Mouse (Mus musculus) CH12.LX (cell line): ENCODE results near the gene Rasa3. TPM values are rescaled to one million over a fixed set of nuclear protein-coding genes. Genes with fewer than 3 reads are reported as not detected.

Source experiments
- DNase-seq: peaks from one replicate; pipeline ENCODE4 v3.0.0-alpha.2; 2013; ENCODE audit errors: extremely low read depth
- H3K27ac ChIP-seq: 2 replicates; pipeline ENCODE4 v1.5.1; 2012; ENCODE audit warnings: low read depth, mild to moderate bottlenecking, control low read depth, moderate library complexity; ENCODE audit not compliant: insufficient read depth
- H3K27me3 ChIP-seq: replicated peaks from 2 replicates; pipeline ENCODE3; 2012; ENCODE audit warnings: inconsistent platforms
- H3K36me3 ChIP-seq, 2 experiments: replicated peaks in 1 of 2; 2 replicates each; pipeline versions ENCODE3 to v1.6.1; 2012; ENCODE audit warnings: inconsistent platforms in 1 of 2, low read length in 1 of 2, mild to moderate bottlenecking in 1 of 2, mixed read lengths in 1 of 2, moderate library complexity in 1 of 2; ENCODE audit not compliant: control insufficient read depth in 1 of 2, insufficient read depth in 1 of 2
- H3K4me1 ChIP-seq, 2 experiments: 2 replicates each; pipeline ENCODE4 v1.6.1; 2012; ENCODE audit warnings: inconsistent platforms in 1 of 2, moderate library complexity in 1 of 2; ENCODE audit not compliant: insufficient read depth in 2 of 2, control insufficient read depth in 1 of 2
- H3K4me2 ChIP-seq: 2 replicates; pipeline ENCODE4 v1.6.1; 2012; ENCODE audit warnings: low read depth, mild to moderate bottlenecking, control low read depth; ENCODE audit not compliant: poor library complexity, insufficient read depth, severe bottlenecking
- H3K4me3 ChIP-seq, 3 experiments: fragments of 150-350 bp in 1 of 3; sonication (generic) in 1 of 3; replicated peaks in 1 of 3; 2 replicates each; pipeline versions ENCODE3 to v1.5.1; 2011 to 2012; ENCODE audit warnings: low read depth in 2 of 3, low read length in 2 of 3, mild to moderate bottlenecking in 2 of 3, moderate library complexity in 2 of 3, control low read depth in 1 of 3, improper control_type of control experiment in 1 of 3, inconsistent platforms in 1 of 3, mixed read lengths in 1 of 3; ENCODE audit not compliant: poor library complexity in 1 of 3
- H3K79me2 ChIP-seq: replicated peaks from 2 replicates; pipeline ENCODE4 v1.6.1; 2012; ENCODE audit warnings: mild to moderate bottlenecking, moderate library complexity; ENCODE audit not compliant: control insufficient read depth, poor library complexity, insufficient read depth, severe bottlenecking; ENCODE audit errors: extremely low read depth
- H3K9ac ChIP-seq: 2 replicates; pipeline ENCODE4 v1.6.1; 2012; ENCODE audit warnings: low read depth, mild to moderate bottlenecking, control low read depth, moderate library complexity; ENCODE audit not compliant: insufficient read depth
- H3K9me3 ChIP-seq: replicated peaks from 2 replicates; pipeline ENCODE3; 2012; ENCODE audit warnings: low read length, inconsistent platforms, mixed read lengths
- BHLHE40 ChIP-seq: IDR thresholded peaks from 2 replicates; pipeline ENCODE4 v1.6.1; 2011; ENCODE audit warnings: mild to moderate bottlenecking, low read depth, low read length, improper control_type of control experiment
- CHD1 ChIP-seq: IDR thresholded peaks from 2 replicates; pipeline ENCODE4 v1.6.1; 2012; ENCODE audit warnings: low read depth, low read length, improper control_type of control experiment, inconsistent platforms
- ETS1 ChIP-seq: conservative IDR thresholded peaks from 2 replicates; pipeline ENCODE4 v1.6.1; 2012; ENCODE audit warnings: low read depth, mild to moderate bottlenecking, inconsistent platforms, low read length, improper control_type of control experiment, moderate library complexity
- HCFC1 ChIP-seq: IDR thresholded peaks from 2 replicates; pipeline ENCODE4 v1.6.1; 2012; ENCODE audit warnings: low read depth, mild to moderate bottlenecking, inconsistent platforms, low read length, improper control_type of control experiment
- JUN ChIP-seq: IDR thresholded peaks from 2 replicates; pipeline ENCODE4 v1.6.1; 2011; ENCODE audit warnings: low read depth, mild to moderate bottlenecking, low read length, improper control_type of control experiment, moderate library complexity; ENCODE audit not compliant: insufficient read depth
- JUND ChIP-seq: conservative IDR thresholded peaks from 2 replicates; pipeline ENCODE4 v1.6.1; 2011; ENCODE audit warnings: low read depth, low read length, improper control_type of control experiment
- MEF2A ChIP-seq: IDR thresholded peaks from 2 replicates; pipeline ENCODE4 v1.6.1; 2014; ENCODE audit warnings: low read depth, mild to moderate bottlenecking, inconsistent platforms, low read length, improper control_type of control experiment, borderline replicate concordance
- MXI1 ChIP-seq: IDR thresholded peaks from 2 replicates; pipeline ENCODE4 v1.6.1; 2011; ENCODE audit warnings: mild to moderate bottlenecking, low read depth, low read length, improper control_type of control experiment
- NRF1 ChIP-seq: IDR thresholded peaks from 2 replicates; pipeline ENCODE4 v1.6.1; 2014; ENCODE audit warnings: low read depth, mild to moderate bottlenecking, inconsistent platforms, low read length, improper control_type of control experiment, moderate library complexity
- PAX5 ChIP-seq: IDR thresholded peaks from 2 replicates; pipeline ENCODE4 v1.6.1; 2012; ENCODE audit warnings: low read length, inconsistent platforms, mixed read lengths
- RAD21 ChIP-seq: IDR thresholded peaks from 2 replicates; pipeline ENCODE4 v1.6.1; 2011; ENCODE audit warnings: low read depth, mild to moderate bottlenecking, low read length, improper control_type of control experiment, moderate library complexity
- RCOR1 ChIP-seq: conservative IDR thresholded peaks from 2 replicates; pipeline ENCODE4 v1.6.1; 2012; ENCODE audit warnings: low read depth, mild to moderate bottlenecking, inconsistent platforms, low read length, improper control_type of control experiment
- SIN3A ChIP-seq: IDR thresholded peaks from 2 replicates; pipeline ENCODE4 v1.6.1; 2012; ENCODE audit warnings: low read length, improper control_type of control experiment, inconsistent platforms
- SMC3 ChIP-seq: IDR thresholded peaks from 2 replicates; pipeline ENCODE4 v1.6.1; 2011; ENCODE audit warnings: low read depth, low read length, improper control_type of control experiment
- TBP ChIP-seq: conservative IDR thresholded peaks from 2 replicates; pipeline ENCODE4 v1.6.1; 2011; ENCODE audit warnings: low read depth, low read length, improper control_type of control experiment
- TCF12 ChIP-seq: IDR thresholded peaks from 2 replicates; pipeline ENCODE4 v1.6.1; 2014; ENCODE audit warnings: low read depth, mild to moderate bottlenecking, inconsistent platforms, low read length, improper control_type of control experiment
- USF1 ChIP-seq: IDR thresholded peaks from 2 replicates; pipeline ENCODE4 v1.6.1; 2014; ENCODE audit warnings: low read depth, mild to moderate bottlenecking, inconsistent platforms, low read length, improper control_type of control experiment
- ZC3H11A ChIP-seq: IDR thresholded peaks from 2 replicates; pipeline ENCODE4 v1.6.1; 2012; ENCODE audit warnings: low read depth, mild to moderate bottlenecking, inconsistent platforms, low read length, improper control_type of control experiment
- ZKSCAN1 ChIP-seq: IDR thresholded peaks from 2 replicates; pipeline ENCODE4 v1.6.1; 2012; ENCODE audit warnings: low read depth, inconsistent platforms, low read length, improper control_type of control experiment, borderline replicate concordance
- ZMIZ1 ChIP-seq: IDR thresholded peaks from 2 replicates; pipeline ENCODE4 v1.6.1; 2012; ENCODE audit warnings: low read depth, mild to moderate bottlenecking, inconsistent platforms, low read length, improper control_type of control experiment
- ZNF384 ChIP-seq: IDR thresholded peaks from 2 replicates; pipeline ENCODE4 v1.6.1; 2012; ENCODE audit warnings: low read depth, low read length, improper control_type of control experiment, inconsistent platforms
- dilution Hi-C: fragments of 300-500 bp; cut with MboI; formaldehyde crosslinking; loops from 2 replicates; pipeline ENCODE4 v1.14.3; 2020; ENCODE audit warnings: low sequenced_read_pairs; ENCODE audit not compliant: extremely low pct_unique_long_range_greater_than_20kb, extremely low pct_ligation_motif_present
- in situ Hi-C: fragments of 300-500 bp; cut with MboI; formaldehyde crosslinking; loops from 3 replicates; pipeline ENCODE4 v1.14.3; 2019; ENCODE audit warnings: low sequenced_read_pairs, low pct_ligation_motif_present, low pct_unique_long_range_greater_than_20kb, mixed read lengths
- polyA plus RNA-seq: library from polyadenylated mRNA; unstranded; fragments of >175 nt; gene quantifications from 2 replicates; pipeline ENCODE4 v1.2.1, GENCODE M21; 2012; ENCODE audit warnings: low read depth; ENCODE audit not compliant: insufficient read length
- total RNA-seq, 2 experiments: library from RNA; depleted of rRNA; stranded (reverse); fragments of 300-350 nt in 1 of 2; fragments of >200 nt in 1 of 2; gene quantifications; 2 replicates each; pipeline ENCODE4 v1.2.3; 2012 to 2014

Rasa3 gene
- total and polyA plus RNA-seq, 3 experiments, result 12.8 to 28.5 (median 13.6) TPM

GRCm38 (mm10) chr8:13644932-13645676 lies 32.3 kb downstream of the Rasa3 start:
- H3K4me2 ChIP-seq, result no peak overlapping the region
- no peak overlapping the region for H3K9ac ChIP-seq
- in situ Hi-C loops, result no loop called here
- H3K4me1 ChIP-seq, result peaks cover 13 to 24% of the 10 kb centered on the region in 2 experiments
- peaks cover 0 to 14% of the 10 kb centered on the region in 2 experiments for H3K36me3 ChIP-seq
- H3K9me3 ChIP-seq, result no peaks in the 10 kb centered on the region
- no peaks in the 10 kb centered on the region for H3K27me3 ChIP-seq
- dilution Hi-C loops, result no loop called here
- no peak overlapping the region for H3K4me3 ChIP-seq
- H3K79me2 ChIP-seq, result peaks cover 3% of the 10 kb centered on the region; the same call in 1 of the 2 replicates
- H3K27ac ChIP-seq, result no peak overlapping the region
- no peak for DNase-seq
- TF ChIP-seq NRF1 (no peak), BHLHE40 (no peak)

GRCm38 (mm10) chr8:13644155-13644554 lies 33.2 kb downstream of the Rasa3 start:
- TF ChIP-seq BHLHE40 (no peak), SIN3A (no peak), MEF2A (no peak), MXI1 (no peak), PAX5 (no peak), JUN (no peak), RCOR1 (no peak)
- H3K36me3 ChIP-seq, result peaks cover 0 to 17% of the 10 kb centered on the region in 2 experiments
- H3K79me2 ChIP-seq, result peaks cover 3% of the 10 kb centered on the region; the same call in 1 of the 2 replicates
- in situ Hi-C loops, result no loop called here
- DNase-seq, result no peak
- H3K4me2 ChIP-seq, result no peak overlapping the region
- no peak overlapping the region for H3K9ac ChIP-seq
- H3K27ac ChIP-seq, result no peak overlapping the region
- H3K4me1 ChIP-seq, result peaks cover 7 to 15% of the 10 kb centered on the region in 2 experiments
- no peak overlapping the region for H3K4me3 ChIP-seq
- dilution Hi-C loops, result no loop called here
- no peaks in the 10 kb centered on the region for H3K27me3 ChIP-seq
- no peaks in the 10 kb centered on the region for H3K9me3 ChIP-seq

- TF ChIP-seq ZMIZ1, result no peak
- no peak for TF ChIP-seq HCFC1
- no peak for TF ChIP-seq ZNF384
- no peak for TF ChIP-seq RAD21
- TF ChIP-seq BHLHE40, result no peak
- TF ChIP-seq JUND, result no peak
- no peak for TF ChIP-seq USF1
- TF ChIP-seq ETS1, result no peak
- TF ChIP-seq CHD1, result no peak
- TF ChIP-seq MXI1, result no peak
- no peak for TF ChIP-seq ZC3H11A
- TF ChIP-seq SMC3, result no peak
- no peak for TF ChIP-seq TBP
- no peak for TF ChIP-seq ZKSCAN1
- no peak for TF ChIP-seq TCF12
- Histone ChIP-seq H3K36me3 (peaks cover 0 to 17% of the 10 kb centered on the region in 2 experiments), H3K9ac (no peak overlapping the region), H3K27me3 (no peaks in the 10 kb centered on the region), H3K4me2 (no peak overlapping the region), H3K4me1 (peaks cover 0 to 4% of the 10 kb centered on the region in 2 experiments; a peak in 1 of 4 replicates), H3K4me3 (no peak overlapping the region), H3K9me3 (no peaks in the 10 kb centered on the region), H3K27ac (no peak overlapping the region), H3K79me2 (no peaks in the 10 kb centered on the region; the same call in 1 of the 2 replicates)
- in situ Hi-C loops (no loop called here), dilution Hi-C loops (no loop called here)
- DNase-seq, result no peak
Observed at GRCm38 (mm10) chr8:13642659-13643181, 34.7 kb downstream of the Rasa3 start.
